Mouse (Mus musculus): ENCODE measurements at regions not wholly inside any gene's neighbourhood (a gene's known extent, or its start where the extent isn't known, plus 50 kb on each side); places are given as distances from the start of the nearest gene placed in this dataset.

- TF ChIP-seq EP300 (IDR thresholded peaks at IDR 0.05; ENCODE audit: low read length) (no peak), USF1 (IDR thresholded peaks at IDR 0.05; ENCODE audit: low read depth, low read length) (no peak), MAFK (IDR thresholded peaks at IDR 0.05; ENCODE audit: insufficient replicate concordance, low read length) (no peak), UBTF (IDR thresholded peaks at IDR 0.05; ENCODE audit: low read depth, low read length) (no peak), CTCF (conservative IDR thresholded peaks at IDR 0.05 in 1 of 2, IDR thresholded peaks at IDR 0.05 in 1 of 2; ENCODE audit: low read depth in 2 of 2, low read length in 2 of 2) (no peak), MAX (IDR thresholded peaks at IDR 0.05; ENCODE audit: low read length) (no peak), POLR2A (IDR thresholded peaks at IDR 0.05; ENCODE audit: low read depth, low read length) (no peak)
Observed at GRCm38 (mm10) chr8:126707300-126707902, 113.6 kb upstream of the Irf2bp2 start.
